Mouse (Mus musculus) inflammation-experienced regulatory T-cells, adult 16 weeks (primary cell): ENCODE results near the gene Zfp616. TPM values are rescaled to one million over a fixed set of nuclear protein-coding genes. Genes with fewer than 3 reads are reported as not detected.

ENCODE experiments used
- polyA plus RNA-seq: library from polyadenylated mRNA; unstranded; fragments of 100-300 nt; shearing (Covaris generic); gene quantifications from one replicate; pipeline ENCODE4 v1.2.1, GENCODE M21; 2017

Gene Zfp616
- not detected for polyA plus RNA-seq

GRCm38 (mm10) chr11:74069655-74070054 is at the start of gene Zfp616:
TSS of gene Zfp616 (plus strand) at chr11:74069955.

DNA sequence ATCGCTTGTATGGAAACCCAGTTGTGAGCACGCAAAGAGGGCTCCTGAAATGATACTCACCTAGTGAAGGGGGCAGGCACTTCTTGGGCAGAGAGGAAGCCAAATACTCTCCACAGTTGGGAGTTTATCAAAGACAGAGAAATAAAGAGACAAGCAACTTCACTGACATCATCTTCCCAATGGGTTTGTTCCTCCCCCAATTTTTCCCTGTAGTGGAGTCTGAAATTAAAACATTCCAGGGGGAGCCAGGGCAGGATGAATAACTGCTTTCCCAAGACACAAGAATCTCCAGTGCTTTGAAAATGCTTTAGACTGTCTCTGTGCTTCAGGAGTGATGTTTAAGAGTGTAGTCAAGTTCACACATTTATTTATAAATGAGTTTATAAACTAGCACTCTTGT is 13.3 kb upstream of the Zfp616 start, which contains the start of the genes Olfr139 and Olfr399:
TSS of gene Olfr139 (minus strand) at position 101 of the 400 bp plus-strand sequence.
TSS of gene Olfr399 (minus strand) at position 165 of the 400 bp plus-strand sequence.

DNA sequence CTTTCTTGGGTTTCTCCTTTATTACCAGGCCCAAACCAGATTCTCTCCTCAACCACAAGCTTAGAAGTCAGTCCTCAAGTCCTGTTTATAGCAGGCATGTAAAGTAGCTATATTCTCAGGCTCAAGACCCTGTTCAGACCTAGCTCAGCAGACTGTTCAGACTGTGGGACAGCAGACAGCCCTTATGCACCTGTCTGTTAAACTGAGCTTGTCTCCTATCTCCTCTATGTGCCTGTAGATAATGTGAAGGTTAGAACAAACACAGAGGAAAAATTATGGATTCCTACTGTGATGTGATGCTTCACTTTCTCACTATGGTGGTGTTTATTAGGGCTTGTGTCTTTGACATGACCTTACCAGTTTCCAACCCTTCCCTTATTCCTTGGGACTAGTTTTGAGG is 43.7 kb downstream of the Zfp616 start, which contains the start of gene Olfr401:
TSS of gene Olfr401 (plus strand) at position 301 of the 400 bp plus-strand sequence.

Other genes starting within 250 kb of the Zfp616 start
- not detected for gene Olfr393, start 218.5 kb upstream of the Zfp616 start, polyA plus RNA-seq
- gene Olfr394, start 179.2 kb upstream of the Zfp616 start, polyA plus RNA-seq, result not detected
- not detected for gene Olfr395, start 160.7 kb upstream of the Zfp616 start, polyA plus RNA-seq
- gene Olfr23, start 133.3 kb upstream of the Zfp616 start, polyA plus RNA-seq, result not detected
- gene Olfr397, start 109.1 kb upstream of the Zfp616 start, polyA plus RNA-seq, result not detected
- gene Olfr398, start 79.5 kb upstream of the Zfp616 start, polyA plus RNA-seq, result 0.06 TPM
- gene Olfr139, start 13.4 kb upstream of the Zfp616 start, polyA plus RNA-seq, result not detected
- not detected for gene Olfr399, start 13.3 kb upstream of the Zfp616 start, polyA plus RNA-seq
- not detected for gene Olfr401, start 43.8 kb downstream of the Zfp616 start, polyA plus RNA-seq
- gene Olfr402, start 83.6 kb downstream of the Zfp616 start, polyA plus RNA-seq, result not detected
- gene Olfr403, start 116.3 kb downstream of the Zfp616 start, polyA plus RNA-seq, result not detected
- not detected for gene Olfr43, start 141.4 kb downstream of the Zfp616 start, polyA plus RNA-seq
- gene Olfr406, start 189.9 kb downstream of the Zfp616 start, polyA plus RNA-seq, result not detected
- not detected for gene Olfr59, start 213.8 kb downstream of the Zfp616 start, polyA plus RNA-seq